Mouse (Mus musculus) hindbrain, embryonic 10.5 days (tissue): Measurements from ENCODE around the gene Bst2. TPM values are rescaled to one million over a fixed set of nuclear protein-coding genes. Genes with fewer than 3 reads are reported as not detected.
"Not testable (repeated sequence)": the region's sequence is repeated elsewhere in the genome, so short reads cannot be mapped to it uniquely, and the experiment has no call there.

Source experiments
- DNase-seq: peaks from one replicate; pipeline ENCODE4 v3.0.0-alpha.2; 2017; ENCODE audit warnings: low spot score
- H3K27ac ChIP-seq: fragments of 300-500 bp; sonication (generic); 2 replicates; pipeline ENCODE4 v1.5.1; 2016; ENCODE audit warnings: mild to moderate bottlenecking, moderate library complexity
- H3K27me3 ChIP-seq: fragments of 300-500 bp; sonication (generic); 2 replicates; pipeline ENCODE4 v1.6.1; 2016; ENCODE audit warnings: mild to moderate bottlenecking; ENCODE audit not compliant: poor library complexity, insufficient read depth, severe bottlenecking
- H3K36me3 ChIP-seq: fragments of 300-500 bp; sonication (generic); 2 replicates; pipeline ENCODE4 v1.6.1; 2016; ENCODE audit warnings: mild to moderate bottlenecking, moderate library complexity
- H3K4me1 ChIP-seq: fragments of 300-500 bp; sonication (generic); replicated peaks from 2 replicates; pipeline ENCODE4 v1.6.1; 2016; ENCODE audit warnings: mild to moderate bottlenecking
- H3K4me3 ChIP-seq: fragments of 300-500 bp; sonication (generic); 2 replicates; pipeline ENCODE4 v1.5.1; 2016; ENCODE audit warnings: mild to moderate bottlenecking, moderate library complexity
- H3K9me3 ChIP-seq: fragments of 300-500 bp; sonication (generic); 2 replicates; pipeline ENCODE4 v1.6.1; 2016; ENCODE audit warnings: mild to moderate bottlenecking, moderate library complexity
- WGBS: fragments of 180-500 bp; shearing (Covaris S2); methylation state at CpG from one replicate; pipeline ENCODE4 v1.1.7; 2016; 5-methylcytosine and 5-hydroxymethylcytosine counted together
- polyA plus RNA-seq: library from polyadenylated mRNA; unstranded; fragments of >200 nt; fragmentation: Nextera tagmentation; extraction: Ambion mirVana; gene quantifications from 2 replicates; pipeline ENCODE4 v1.2.1, GENCODE M21; 2016

Gene Bst2
- polyA plus RNA-seq, 1 experiment from 2014 or later: 8.9 TPM

GRCm38 (mm10) chr8:71527162-71527870, 9.9 kb downstream of the Bst2 start:
- peaks cover 65% of the 10 kb centered on the region for H3K27me3 ChIP-seq
- peaks cover 20% of the 10 kb centered on the region for H3K4me1 ChIP-seq
- no peaks in the 10 kb centered on the region for H3K9me3 ChIP-seq
- no peak overlapping the region for H3K4me3 ChIP-seq
- 38% methylated on average over 3 of the region's 3 CpGs for WGBS
- no peak for DNase-seq
- H3K36me3 ChIP-seq: no peaks in the 10 kb centered on the region
- no peak overlapping the region for H3K27ac ChIP-seq

GRCm38 (mm10) chr8:71526272-71526671, 11.0 kb downstream of the Bst2 start:
- DNase-seq: peak; percentile 33
- Histone ChIP-seq H3K4me1 (peaks cover 28% of the 10 kb centered on the region), H3K27me3 (peaks cover 66% of the 10 kb centered on the region), H3K4me3 (peak overlapping the region; percentile 18; the same call in 1 of the 2 replicates), H3K36me3 (no peaks in the 10 kb centered on the region), H3K27ac (no peak overlapping the region), H3K9me3 (no peaks in the 10 kb centered on the region)
- 4% methylated on average over 6 of the region's 6 CpGs for WGBS

- peak; percentile 45 for DNase-seq
Observed at GRCm38 (mm10) chr8:71525226-71526050, 11.8 kb downstream of the Bst2 start, which contains the start of gene Ccdc194. Gene Ccdc194 (minus strand): TSS chr8:71525711.

GRCm38 (mm10) chr8:71521634-71522033, 15.6 kb downstream of the Bst2 start:
- no peak overlapping the region for H3K4me3 ChIP-seq

More at GRCm38 (mm10) chr8:71525226-71526050, 11.8 kb downstream of the Bst2 start, which contains the start of gene Ccdc194:
- WGBS: 5% methylated on average over 46 of the region's 46 CpGs
- H3K36me3 ChIP-seq: no peaks in the 10 kb centered on the region
- H3K27ac ChIP-seq: peak within 1 kb of the TSS; percentile 43; the same call in 1 of the 2 replicates
- H3K9me3 ChIP-seq: no peaks in the 10 kb centered on the region
- H3K4me3 ChIP-seq: peak within 1 kb of the TSS; percentile 39
- H3K27me3 ChIP-seq: peaks cover 66% of the 10 kb centered on the region
- peaks cover 28% of the 10 kb centered on the region for H3K4me1 ChIP-seq

GRCm38 (mm10) chr8:71519037-71519825, 18.0 kb downstream of the Bst2 start:
- not testable (repeated sequence) for H3K9me3 ChIP-seq, H3K4me3 ChIP-seq, H3K27ac ChIP-seq, H3K36me3 ChIP-seq
- WGBS: 43% methylated on average over 10 of the region's 10 CpGs
- H3K4me1 ChIP-seq: peaks cover 32% of the 10 kb centered on the region
- peaks cover 20% of the 10 kb centered on the region for H3K27me3 ChIP-seq
- DNase-seq: peak; percentile 69

More at GRCm38 (mm10) chr8:71521634-71522033, 15.6 kb downstream of the Bst2 start:
- H3K27ac ChIP-seq: no peak overlapping the region
- H3K4me1 ChIP-seq: peaks cover 41% of the 10 kb centered on the region
- H3K9me3 ChIP-seq: no peaks in the 10 kb centered on the region
- peak; percentile 94 for DNase-seq
- 5% methylated on average over 17 of the region's 17 CpGs for WGBS
- no peaks in the 10 kb centered on the region for H3K36me3 ChIP-seq
- peaks cover 44% of the 10 kb centered on the region for H3K27me3 ChIP-seq

- no peak overlapping the region for H3K4me3 ChIP-seq
- H3K27ac ChIP-seq: peak overlapping the region; percentile 17; the same call in 1 of the 2 replicates
- H3K9me3 ChIP-seq: no peaks in the 10 kb centered on the region
- peaks cover 35% of the 10 kb centered on the region for H3K4me1 ChIP-seq
- WGBS: 9% methylated on average over 6 of the region's 6 CpGs
- peak; percentile 55 for DNase-seq
- H3K27me3 ChIP-seq: peaks cover 2% of the 10 kb centered on the region; the same call in 1 of the 2 replicates
- no peaks in the 10 kb centered on the region for H3K36me3 ChIP-seq
Observed at GRCm38 (mm10) chr8:71516786-71517185, 20.5 kb downstream of the Bst2 start.

GRCm38 (mm10) chr8:71515043-71515442, 22.2 kb downstream of the Bst2 start:
- no peak for DNase-seq
- Histone ChIP-seq H3K36me3 (no peaks in the 10 kb centered on the region), H3K27me3 (peaks cover 19% of the 10 kb centered on the region), H3K27ac (no peak overlapping the region), H3K4me1 (peaks cover 36% of the 10 kb centered on the region), H3K4me3 (no peak overlapping the region), H3K9me3 (no peaks in the 10 kb centered on the region)
- WGBS: 78% methylated on average over 5 of the region's 5 CpGs

GRCm38 (mm10) chr8:71513018-71513754, 24.1 kb downstream of the Bst2 start:
- H3K4me3 ChIP-seq: no peak overlapping the region
- no peak for DNase-seq
- H3K36me3 ChIP-seq: no peaks in the 10 kb centered on the region
- H3K9me3 ChIP-seq: no peaks in the 10 kb centered on the region
- peaks cover 40% of the 10 kb centered on the region for H3K4me1 ChIP-seq
- 70% methylated on average over 15 of the region's 15 CpGs for WGBS
- no peak overlapping the region for H3K27ac ChIP-seq
- H3K27me3 ChIP-seq: peaks cover 37% of the 10 kb centered on the region

- 69% methylated on average over 14 of the region's 14 CpGs for WGBS
- peaks cover 52% of the 10 kb centered on the region for H3K27me3 ChIP-seq
- H3K27ac ChIP-seq: peak within 1 kb of the TSS; percentile 35; the same call in 1 of the 2 replicates
- H3K36me3 ChIP-seq: no peaks in the 10 kb centered on the region
- H3K4me1 ChIP-seq: peaks cover 40% of the 10 kb centered on the region
- H3K4me3 ChIP-seq: peak within 1 kb of the TSS; percentile 24
- DNase-seq: no peak
- no peaks in the 10 kb centered on the region for H3K9me3 ChIP-seq
Observed at GRCm38 (mm10) chr8:71511644-71512043, 25.6 kb downstream of the Bst2 start, which contains the start of gene Plvap. Gene Plvap (minus strand): TSS chr8:71511752.

- no peaks in the 10 kb centered on the region for H3K36me3 ChIP-seq
- H3K27ac ChIP-seq: no peak overlapping the region
- peaks cover 37% of the 10 kb centered on the region for H3K4me1 ChIP-seq
- H3K4me3 ChIP-seq: peak overlapping the region; percentile 24; the same call in 1 of the 2 replicates
- 69% methylated on average over 2 of the region's 2 CpGs for WGBS
- no peaks in the 10 kb centered on the region for H3K9me3 ChIP-seq
- DNase-seq: no peak
- H3K27me3 ChIP-seq: peaks cover 76% of the 10 kb centered on the region
Observed at GRCm38 (mm10) chr8:71509316-71509715, 27.9 kb downstream of the Bst2 start.

GRCm38 (mm10) chr8:71507589-71508104, 29.6 kb downstream of the Bst2 start:
- H3K9me3 ChIP-seq: no peaks in the 10 kb centered on the region
- peaks cover 38% of the 10 kb centered on the region for H3K4me1 ChIP-seq
- H3K4me3 ChIP-seq: peak overlapping the region; percentile 57
- H3K27me3 ChIP-seq: peaks cover 76% of the 10 kb centered on the region
- H3K36me3 ChIP-seq: no peaks in the 10 kb centered on the region
- under 1% methylated on average over 61 of the region's 61 CpGs for whole genome bisulfite sequencing
- peak overlapping the region; percentile 50; the same call in 1 of the 2 replicates for H3K27ac ChIP-seq
- DNase-seq: peak; percentile 84
